Mouse (Mus musculus) heart, postnatal 0 days (tissue): ENCODE measurements at regions not wholly inside any gene's neighbourhood (a gene's known extent, or its start where the extent isn't known, plus 50 kb on each side); places are given as distances from the start of the nearest gene placed in this dataset.

ENCODE experiments used
- CTCF ChIP-seq: IDR thresholded peaks from 2 replicates; pipeline ENCODE4 v1.5.1; 2016; ENCODE audit warnings: antibody characterized with exemption, control low read depth, low read depth
- EP300 ChIP-seq: IDR thresholded peaks from 2 replicates; pipeline ENCODE4 v1.6.1; 2016; ENCODE audit warnings: antibody characterized with exemption, low read depth

- TF ChIP-seq CTCF: no peak
- TF ChIP-seq EP300: no peak
These were observed 306.4 kb downstream of the Mycn start for GRCm38 (mm10) chr12:12635308-12635707.
